Mouse (Mus musculus): ENCODE results near the gene Trpv5. TPM values are rescaled to one million over a fixed set of nuclear protein-coding genes. Genes with fewer than 3 reads are reported as not detected.

The Trpv5 gene
- polyA plus RNA-seq, 1 experiment from 2014 or later, result not detected

- 83% methylated on average over 3 of the region's 3 CpGs for WGBS
- Histone ChIP-seq H3K27ac (ENCODE audit: low read length) (no peak overlapping the region), H3K36me3 (ENCODE audit: control insufficient read depth, insufficient read depth, low read length) (no peaks in the 10 kb centered on the region), H3K9ac (ENCODE audit: low read length) (no peak overlapping the region), H3K4me1 (replicated peaks; ENCODE audit: control insufficient read depth, insufficient read depth, low read length) (no peaks in the 10 kb centered on the region), H3K9me3 (ENCODE audit: control insufficient read depth, low read length) (no peaks in the 10 kb centered on the region), H3K4me3 (ENCODE audit: low read length) (no peak overlapping the region), H3K27me3 (ENCODE audit: control insufficient read depth, insufficient read depth, low read depth, low read length) (no peaks in the 10 kb centered on the region), H3K4me2 (ENCODE audit: low read depth, low read length) (no peak overlapping the region)
- ATAC-seq (ENCODE audit: low read depth), result no peak
These were observed 34.3 kb downstream of the Trpv5 start for GRCm38 (mm10) chr6:41646220-41646619.

- 92% methylated on average over 3 of the region's 3 CpGs for WGBS
- H3K4me1 ChIP-seq (replicated peaks; ENCODE audit: control insufficient read depth, insufficient read depth, low read length), result peaks cover 3% of the 10 kb centered on the region; the same call in 1 of the 2 replicates
- H3K4me2 ChIP-seq (ENCODE audit: low read depth, low read length), result no peak overlapping the region
- no peaks in the 10 kb centered on the region for H3K9me3 ChIP-seq (ENCODE audit: control insufficient read depth, low read length)
- no peaks in the 10 kb centered on the region for H3K36me3 ChIP-seq (ENCODE audit: control insufficient read depth, insufficient read depth, low read length)
- H3K9ac ChIP-seq (ENCODE audit: low read length), result no peak overlapping the region
- peak overlapping the region; percentile 47 for H3K27ac ChIP-seq (ENCODE audit: low read length)
- peak; percentile 86 for ATAC-seq (ENCODE audit: low read depth)
- H3K4me3 ChIP-seq (ENCODE audit: low read length), result no peak overlapping the region
- no peaks in the 10 kb centered on the region for H3K27me3 ChIP-seq (ENCODE audit: control insufficient read depth, insufficient read depth, low read depth, low read length)
These were observed 37.3 kb downstream of the Trpv5 start for GRCm38 (mm10) chr6:41643227-41643626.

- H3K27ac ChIP-seq (ENCODE audit: low read length), result peak overlapping the region; percentile 47; the same call in 1 of the 2 replicates
- no peaks in the 10 kb centered on the region for H3K9me3 ChIP-seq (ENCODE audit: control insufficient read depth, low read length)
- ATAC-seq (ENCODE audit: low read depth), result no peak
- H3K9ac ChIP-seq (ENCODE audit: low read length), result no peak overlapping the region
- 46% methylated on average over 4 of the region's 4 CpGs for WGBS
- no peaks in the 10 kb centered on the region for H3K27me3 ChIP-seq (ENCODE audit: control insufficient read depth, insufficient read depth, low read depth, low read length)
- no peak overlapping the region for H3K4me2 ChIP-seq (ENCODE audit: low read depth, low read length)
- no peaks in the 10 kb centered on the region for H3K36me3 ChIP-seq (ENCODE audit: control insufficient read depth, insufficient read depth, low read length)
- H3K4me1 ChIP-seq (replicated peaks; ENCODE audit: control insufficient read depth, insufficient read depth, low read length), result peaks cover 3% of the 10 kb centered on the region; the same call in 1 of the 2 replicates
- no peak overlapping the region for H3K4me3 ChIP-seq (ENCODE audit: low read length)
These were observed 37.8 kb downstream of the Trpv5 start for GRCm38 (mm10) chr6:41642765-41643164.

GRCm38 (mm10) chr6:41641173-41641866 lies 39.2 kb downstream of the Trpv5 start:
- Histone ChIP-seq H3K4me1 (replicated peaks; ENCODE audit: control insufficient read depth, insufficient read depth, low read length) (peaks cover 3% of the 10 kb centered on the region; the same call in 1 of the 2 replicates), H3K9me3 (ENCODE audit: control insufficient read depth, low read length) (no peaks in the 10 kb centered on the region), H3K4me3 (ENCODE audit: low read length) (no peak overlapping the region), H3K36me3 (ENCODE audit: control insufficient read depth, insufficient read depth, low read length) (no peaks in the 10 kb centered on the region), H3K9ac (ENCODE audit: low read length) (no peak overlapping the region), H3K4me2 (ENCODE audit: low read depth, low read length) (no peak overlapping the region), H3K27ac (ENCODE audit: low read length) (no peak overlapping the region), H3K27me3 (ENCODE audit: control insufficient read depth, insufficient read depth, low read depth, low read length) (no peaks in the 10 kb centered on the region)
- no peak for ATAC-seq (ENCODE audit: low read depth)
- 60% methylated on average over 6 of the region's 6 CpGs for WGBS

GRCm38 (mm10) chr6:41640449-41640848 lies 40.1 kb downstream of the Trpv5 start:
- no peak overlapping the region for H3K27ac ChIP-seq (ENCODE audit: low read length)
- no peak overlapping the region for H3K4me3 ChIP-seq (ENCODE audit: low read length)
- no peaks in the 10 kb centered on the region for H3K27me3 ChIP-seq (ENCODE audit: control insufficient read depth, insufficient read depth, low read depth, low read length)
- peaks cover 3% of the 10 kb centered on the region; the same call in 1 of the 2 replicates for H3K4me1 ChIP-seq (replicated peaks; ENCODE audit: control insufficient read depth, insufficient read depth, low read length)
- WGBS, result 43% methylated on average over 3 of the region's 3 CpGs
- H3K36me3 ChIP-seq (ENCODE audit: control insufficient read depth, insufficient read depth, low read length), result no peaks in the 10 kb centered on the region
- H3K9me3 ChIP-seq (ENCODE audit: control insufficient read depth, low read length), result no peaks in the 10 kb centered on the region
- no peak for ATAC-seq (ENCODE audit: low read depth)
- H3K4me2 ChIP-seq (ENCODE audit: low read depth, low read length), result no peak overlapping the region
- H3K9ac ChIP-seq (ENCODE audit: low read length), result no peak overlapping the region

- no peaks in the 10 kb centered on the region for H3K36me3 ChIP-seq (ENCODE audit: control insufficient read depth, insufficient read depth, low read length)
- H3K9ac ChIP-seq (ENCODE audit: low read length), result no peak overlapping the region
- no peak overlapping the region for H3K4me2 ChIP-seq (ENCODE audit: low read depth, low read length)
- no peaks in the 10 kb centered on the region for H3K9me3 ChIP-seq (ENCODE audit: control insufficient read depth, low read length)
- H3K27me3 ChIP-seq (ENCODE audit: control insufficient read depth, insufficient read depth, low read depth, low read length), result no peaks in the 10 kb centered on the region
- H3K4me1 ChIP-seq (replicated peaks; ENCODE audit: control insufficient read depth, insufficient read depth, low read length), result peaks cover 3% of the 10 kb centered on the region; the same call in 1 of the 2 replicates
- no peak for ATAC-seq (ENCODE audit: low read depth)
- no peak overlapping the region for H3K27ac ChIP-seq (ENCODE audit: low read length)
- H3K4me3 ChIP-seq (ENCODE audit: low read length), result no peak overlapping the region
- WGBS, result 61% methylated on average over 6 of the region's 6 CpGs
These were observed 42.6 kb downstream of the Trpv5 start for GRCm38 (mm10) chr6:41637927-41638506.

- Histone ChIP-seq H3K36me3 (ENCODE audit: control insufficient read depth, insufficient read depth, low read length) (no peaks in the 10 kb centered on the region), H3K27ac (ENCODE audit: low read length) (no peak overlapping the region), H3K9ac (ENCODE audit: low read length) (no peak overlapping the region), H3K4me2 (ENCODE audit: low read depth, low read length) (no peak overlapping the region), H3K4me1 (replicated peaks; ENCODE audit: control insufficient read depth, insufficient read depth, low read length) (peaks cover 3% of the 10 kb centered on the region; the same call in 1 of the 2 replicates), H3K9me3 (ENCODE audit: control insufficient read depth, low read length) (no peaks in the 10 kb centered on the region), H3K4me3 (ENCODE audit: low read length) (no peak overlapping the region), H3K27me3 (ENCODE audit: control insufficient read depth, insufficient read depth, low read depth, low read length) (no peaks in the 10 kb centered on the region)
- 31% methylated on average over 1 of the region's 1 CpGs for WGBS
- ATAC-seq (ENCODE audit: low read depth), result no peak
These were observed 43.2 kb downstream of the Trpv5 start for GRCm38 (mm10) chr6:41637393-41637792.

- Histone ChIP-seq H3K4me2 (ENCODE audit: low read depth, low read length) (peak within 1 kb of the TSS; percentile 51), H3K27ac (ENCODE audit: low read length) (no peak within 1 kb of the TSS), H3K9me3 (ENCODE audit: control insufficient read depth, low read length) (no peaks in the 10 kb centered on the region), H3K9ac (ENCODE audit: low read length) (peak within 1 kb of the TSS; percentile 60), H3K27me3 (ENCODE audit: control insufficient read depth, insufficient read depth, low read depth, low read length) (no peaks in the 10 kb centered on the region), H3K4me1 (replicated peaks; ENCODE audit: control insufficient read depth, insufficient read depth, low read length) (peaks cover 3% of the 10 kb centered on the region; the same call in 1 of the 2 replicates), H3K4me3 (ENCODE audit: low read length) (peak within 1 kb of the TSS; percentile 47), H3K36me3 (ENCODE audit: control insufficient read depth, insufficient read depth, low read length) (no peaks in the 10 kb centered on the region)
- peak; percentile 80 for ATAC-seq (ENCODE audit: low read depth)
- WGBS, result 11% methylated on average over 5 of the region's 5 CpGs
These were observed 44.4 kb downstream of the Trpv5 start, which contains the start of gene Trpv6 for GRCm38 (mm10) chr6:41636178-41636577. Gene Trpv6, minus strand, starts transcription at chr6:41636405.

GRCm38 (mm10) chr6:41635211-41635610 lies 45.4 kb downstream of the Trpv5 start:
- peak overlapping the region; percentile 47; the same call in 1 of the 2 replicates for H3K4me3 ChIP-seq (ENCODE audit: low read length)
- H3K9ac ChIP-seq (ENCODE audit: low read length), result no peak overlapping the region
- H3K27ac ChIP-seq (ENCODE audit: low read length), result no peak overlapping the region
- WGBS, result 16% methylated on average over 1 of the region's 1 CpGs
- no peaks in the 10 kb centered on the region for H3K9me3 ChIP-seq (ENCODE audit: control insufficient read depth, low read length)
- no peaks in the 10 kb centered on the region for H3K4me1 ChIP-seq (replicated peaks; ENCODE audit: control insufficient read depth, insufficient read depth, low read length)
- no peaks in the 10 kb centered on the region for H3K27me3 ChIP-seq (ENCODE audit: control insufficient read depth, insufficient read depth, low read depth, low read length)
- ATAC-seq (ENCODE audit: low read depth), result no peak
- no peaks in the 10 kb centered on the region for H3K36me3 ChIP-seq (ENCODE audit: control insufficient read depth, insufficient read depth, low read length)
- peak overlapping the region; percentile 51; the same call in 1 of the 2 replicates for H3K4me2 ChIP-seq (ENCODE audit: low read depth, low read length)
